Mouse (Mus musculus): ENCODE results near the gene Thsd7b. TPM values are rescaled to one million over a fixed set of nuclear protein-coding genes. Genes with fewer than 3 reads are reported as not detected.
"Not testable (repeated sequence)": the region's sequence is repeated elsewhere in the genome, so short reads cannot be mapped to it uniquely, and the experiment has no call there.

The Thsd7b gene
- polyA plus RNA-seq, 1 experiment from 2014 or later, result 0.77 TPM

DNA sequence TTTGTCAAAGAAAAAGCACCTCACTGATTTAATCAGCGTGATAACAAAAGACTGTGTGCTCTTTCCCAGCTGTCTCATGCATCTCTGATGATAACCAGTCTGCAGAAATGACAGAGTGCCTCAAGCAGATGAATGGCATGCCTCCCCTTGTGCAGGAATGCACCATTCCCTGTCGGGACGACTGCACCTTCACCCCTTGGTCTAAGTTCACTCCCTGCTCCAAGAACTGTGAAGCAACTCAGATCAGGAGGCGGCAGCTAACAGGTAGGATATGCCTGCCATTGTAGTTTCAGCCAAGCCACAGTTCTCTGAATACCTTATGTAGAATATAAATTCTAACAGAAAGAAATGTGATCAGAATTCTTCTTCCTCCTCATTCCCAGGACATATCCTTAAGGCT, 642.4 kb downstream of the Thsd7b start:
- ATAC-seq (replicated peaks; ENCODE audit: low FRiP score), result no peak

DNA sequence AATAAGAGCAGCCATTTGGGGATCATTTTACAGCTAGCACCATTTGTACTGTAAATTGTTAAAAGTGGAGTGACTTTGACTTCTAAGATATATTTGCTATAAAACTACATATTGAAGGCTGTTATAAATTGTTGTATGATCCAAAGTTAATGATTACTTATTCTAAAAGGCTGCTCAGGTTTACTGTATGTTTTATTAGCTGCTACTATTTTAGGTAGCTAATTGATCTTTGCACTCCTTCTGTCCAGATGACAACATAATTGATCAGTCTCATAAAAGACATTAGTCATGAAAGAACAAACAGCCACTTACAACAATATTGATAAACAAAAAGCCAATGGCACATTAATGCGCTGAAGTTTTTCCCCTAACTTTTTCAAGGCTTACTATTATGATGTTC, 644.5 kb downstream of the Thsd7b start:
- 96% methylated on average over 1 of the region's 1 CpGs for WGBS
- ATAC-seq (replicated peaks; ENCODE audit: low FRiP score), result no peak
- Histone ChIP-seq H3K4me2 (no peak overlapping the region), H3K36me3 (no peaks in the 10 kb centered on the region), H3K4me1 (no peaks in the 10 kb centered on the region), H3K27ac (no peak overlapping the region), H3K4me3 (replicated peaks) (no peak overlapping the region), H3K9ac (no peak overlapping the region), H3K9me3 (replicated peaks) (no peaks in the 10 kb centered on the region), H3K27me3 (no peaks in the 10 kb centered on the region)

More for the DNA sequence above, 642.4 kb downstream of the Thsd7b start:
- H3K36me3 ChIP-seq, result no peaks in the 10 kb centered on the region
- H3K27ac ChIP-seq, result no peak overlapping the region
- H3K4me3 ChIP-seq (replicated peaks), result no peak overlapping the region
- H3K9me3 ChIP-seq (replicated peaks), result no peaks in the 10 kb centered on the region
- H3K9ac ChIP-seq, result no peak overlapping the region
- no peak overlapping the region for H3K4me2 ChIP-seq
- H3K4me1 ChIP-seq, result no peaks in the 10 kb centered on the region
- 50% methylated on average over 4 of the region's 4 CpGs for WGBS
- no peaks in the 10 kb centered on the region for H3K27me3 ChIP-seq

DNA sequence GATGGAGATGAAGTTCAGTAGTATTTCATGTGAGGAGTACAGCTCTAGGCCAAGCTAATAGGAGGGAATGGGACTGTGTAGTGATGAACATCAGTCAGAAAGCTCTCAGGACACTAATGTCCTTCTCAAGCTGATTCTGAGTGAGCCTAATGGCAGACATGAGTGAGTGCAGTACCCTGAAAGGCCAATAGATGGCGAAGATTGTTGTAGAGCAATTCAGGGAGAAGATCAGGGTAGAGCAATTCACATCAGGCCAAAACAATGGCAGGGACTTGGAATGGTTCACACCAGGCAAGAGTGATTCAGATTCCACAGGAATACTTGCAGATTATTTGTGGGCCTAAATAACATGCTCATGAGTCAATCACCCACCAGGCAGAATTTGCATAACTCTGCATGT, 646.3 kb downstream of the Thsd7b start:
- no peaks in the 10 kb centered on the region for H3K27me3 ChIP-seq
- H3K9me3 ChIP-seq (replicated peaks), result no peaks in the 10 kb centered on the region
- H3K4me1 ChIP-seq, result no peaks in the 10 kb centered on the region
- no peak overlapping the region for H3K9ac ChIP-seq
- 59% methylated on average over 1 of the region's 1 CpGs for WGBS
- no peaks in the 10 kb centered on the region for H3K36me3 ChIP-seq
- no peak for ATAC-seq (replicated peaks; ENCODE audit: low FRiP score)
- H3K4me2 ChIP-seq, result no peak overlapping the region
- H3K4me3 ChIP-seq (replicated peaks), result no peak overlapping the region
- no peak overlapping the region for H3K27ac ChIP-seq

DNA sequence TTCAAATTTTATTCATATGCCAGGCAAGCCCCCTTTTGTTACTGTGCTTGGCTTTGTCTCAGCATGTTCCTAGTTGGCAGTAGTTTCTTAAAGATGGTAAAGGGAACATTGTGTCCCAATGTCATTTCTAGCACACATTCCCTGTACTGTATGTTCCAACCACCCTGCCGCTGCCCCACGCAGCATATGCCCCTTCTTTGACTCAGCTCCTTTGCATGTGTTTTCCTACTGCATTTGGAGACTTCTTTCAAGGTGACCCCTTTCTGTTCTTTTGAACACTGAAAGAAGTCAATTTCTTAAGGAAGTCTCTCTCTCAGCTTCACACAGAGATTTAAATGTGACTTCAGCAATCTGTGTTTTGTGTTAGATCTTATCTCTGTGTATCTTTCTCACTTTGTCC, 657.9 kb downstream of the Thsd7b start:
- Histone ChIP-seq H3K4me1 (no peaks in the 10 kb centered on the region), H3K4me3 (replicated peaks) (no peak overlapping the region), H3K27ac (no peak overlapping the region), H3K4me2 (no peak overlapping the region), H3K36me3 (no peaks in the 10 kb centered on the region), H3K27me3 (no peaks in the 10 kb centered on the region), H3K9ac (no peak overlapping the region), H3K9me3 (replicated peaks) (0 out of 2 replicates have a peak, but pooled peaks cover 2% of the 10 kb centered on the region)
- no peak for ATAC-seq (replicated peaks; ENCODE audit: low FRiP score)
- WGBS, result 94% methylated on average over 2 of the region's 2 CpGs

DNA sequence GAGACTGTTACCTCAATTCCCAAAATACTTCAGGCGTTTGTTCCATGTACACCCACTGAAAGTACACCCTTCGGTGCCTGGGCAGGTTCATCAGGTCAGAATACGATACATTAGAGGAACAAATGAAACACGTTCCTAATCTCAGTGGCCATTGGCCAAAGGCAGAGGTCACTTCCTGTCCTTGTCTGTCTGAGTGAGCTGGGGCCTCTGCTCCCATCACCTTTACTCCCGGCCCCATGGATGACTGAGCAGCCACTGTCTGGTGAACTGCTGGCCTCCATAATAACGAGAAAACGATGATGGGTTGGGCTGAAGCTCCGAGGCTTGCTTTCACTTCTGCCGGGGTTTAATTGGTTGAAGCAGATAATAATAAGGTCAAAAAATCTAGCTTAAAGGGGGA, 670.0 kb downstream of the Thsd7b start:
- no peaks in the 10 kb centered on the region for H3K9me3 ChIP-seq (replicated peaks)
- no peak overlapping the region for H3K4me3 ChIP-seq (replicated peaks)
- no peak overlapping the region for H3K27ac ChIP-seq
- H3K36me3 ChIP-seq, result no peaks in the 10 kb centered on the region
- H3K27me3 ChIP-seq, result no peaks in the 10 kb centered on the region
- ATAC-seq (replicated peaks; ENCODE audit: low FRiP score), result peak; percentile 79
- WGBS, result 22% methylated on average over 9 of the region's 9 CpGs
- peak overlapping the region; percentile 35 for H3K4me2 ChIP-seq
- H3K9ac ChIP-seq, result no peak overlapping the region
- H3K4me1 ChIP-seq, result peaks cover 8% of the 10 kb centered on the region; the same call in 1 of the 2 replicates

DNA sequence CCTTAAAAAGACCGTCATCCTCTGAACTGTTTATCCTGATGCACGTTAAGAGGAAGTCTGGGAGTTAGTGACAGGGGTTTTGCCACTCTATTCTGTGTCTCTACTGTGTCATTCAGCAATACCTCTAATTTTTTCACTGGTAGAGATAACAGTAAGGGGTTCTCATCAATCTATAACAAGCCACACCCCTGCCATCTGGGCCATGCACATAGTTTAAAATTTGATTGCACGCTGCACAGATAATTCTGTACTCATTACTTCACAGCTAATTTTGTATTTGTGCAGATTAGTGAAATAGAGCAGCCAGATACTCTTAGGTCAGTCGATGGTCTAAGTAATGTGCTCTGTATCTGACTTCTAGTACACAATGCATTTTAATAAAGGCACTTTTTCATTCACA, 673.9 kb downstream of the Thsd7b start:
- WGBS, result 70% methylated on average over 4 of the region's 4 CpGs
- Histone ChIP-seq H3K4me2 (no peak overlapping the region), H3K9ac (no peak overlapping the region), H3K27me3 (no peaks in the 10 kb centered on the region), H3K36me3 (no peaks in the 10 kb centered on the region), H3K4me1 (peaks cover 8% of the 10 kb centered on the region; the same call in 1 of the 2 replicates), H3K9me3 (replicated peaks) (no peaks in the 10 kb centered on the region), H3K27ac (no peak overlapping the region), H3K4me3 (replicated peaks) (no peak overlapping the region)
- ATAC-seq (replicated peaks; ENCODE audit: low FRiP score), result no peak

DNA sequence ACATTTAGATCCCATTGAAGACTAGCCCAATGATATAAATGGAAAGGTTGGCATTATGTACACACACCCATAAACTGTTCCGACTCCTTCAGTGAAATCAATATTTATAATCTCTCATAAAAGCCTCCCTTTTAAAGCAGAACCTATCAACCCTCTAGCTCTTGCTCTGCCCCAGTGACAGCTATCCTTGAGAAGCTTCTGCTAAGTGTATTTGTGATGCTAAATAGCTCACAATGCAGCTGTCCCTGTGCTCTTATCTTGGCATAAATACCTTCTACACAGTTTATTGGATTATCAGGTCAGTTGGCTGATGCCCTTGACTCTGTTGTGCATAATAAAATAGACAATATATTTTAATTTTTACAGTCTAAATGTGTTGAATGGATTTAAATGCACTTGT, 682.4 kb downstream of the Thsd7b start:
- no peaks in the 10 kb centered on the region for H3K4me1 ChIP-seq
- H3K36me3 ChIP-seq, result no peaks in the 10 kb centered on the region
- no peak overlapping the region for H3K27ac ChIP-seq
- no peak overlapping the region for H3K4me2 ChIP-seq
- H3K9me3 ChIP-seq (replicated peaks), result no peaks in the 10 kb centered on the region
- no peaks in the 10 kb centered on the region for H3K27me3 ChIP-seq
- H3K4me3 ChIP-seq (replicated peaks), result no peak overlapping the region
- no peak for ATAC-seq (replicated peaks; ENCODE audit: low FRiP score)
- 52% methylated on average over 1 of the region's 1 CpGs for WGBS
- H3K9ac ChIP-seq, result no peak overlapping the region

DNA sequence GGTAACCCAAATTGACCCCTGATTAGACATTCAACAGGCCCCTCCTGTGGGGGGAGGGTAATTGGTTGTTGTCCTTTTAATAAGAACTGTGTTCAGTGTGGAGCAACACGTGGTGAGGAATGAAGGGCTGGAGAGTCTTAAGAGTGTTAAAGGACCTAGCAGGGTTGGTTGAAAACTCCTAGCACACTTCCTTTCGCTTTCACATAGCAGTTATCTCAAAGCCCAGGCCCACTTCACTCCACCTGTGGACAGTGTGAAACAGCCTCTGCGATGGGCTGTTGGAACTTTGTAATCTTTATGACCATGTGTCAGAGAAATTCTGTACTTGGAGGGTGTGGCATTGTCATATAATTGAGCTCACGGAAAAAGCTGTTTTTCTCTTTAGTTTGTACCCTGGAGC, 683.5 kb downstream of the Thsd7b start:
- Histone ChIP-seq H3K27me3 (no peaks in the 10 kb centered on the region), H3K9me3 (replicated peaks) (no peaks in the 10 kb centered on the region), H3K4me1 (no peaks in the 10 kb centered on the region), H3K36me3 (no peaks in the 10 kb centered on the region), H3K4me3 (replicated peaks) (no peak overlapping the region), H3K4me2 (no peak overlapping the region), H3K9ac (no peak overlapping the region), H3K27ac (no peak overlapping the region)
- ATAC-seq (replicated peaks; ENCODE audit: low FRiP score), result no peak
- WGBS, result 61% methylated on average over 4 of the region's 4 CpGs

DNA sequence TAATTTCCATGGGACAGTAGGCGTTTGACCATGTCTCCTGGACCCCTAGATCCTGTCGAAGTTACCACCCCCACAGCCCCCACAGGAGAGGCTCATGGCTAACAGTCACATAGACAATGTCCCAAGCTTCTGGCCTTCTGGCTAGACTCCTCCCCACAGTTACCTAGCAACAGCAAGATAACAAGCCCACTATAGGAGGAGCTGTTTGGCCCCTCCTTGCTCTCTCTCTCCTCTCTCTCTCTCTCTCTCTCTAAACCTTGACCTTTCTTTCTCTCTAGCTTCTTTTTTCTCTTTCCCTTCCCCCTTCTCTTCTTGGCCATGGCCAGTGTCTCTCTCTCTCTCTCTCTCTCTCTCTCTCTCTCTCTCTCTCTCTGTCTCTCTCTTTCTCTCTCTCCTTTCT, 686.2 kb downstream of the Thsd7b start:
- not testable (repeated sequence) for H3K4me1 ChIP-seq; ATAC-seq (replicated peaks; ENCODE audit: low FRiP score); H3K9ac ChIP-seq; H3K27me3 ChIP-seq; H3K4me3 ChIP-seq (replicated peaks); H3K9me3 ChIP-seq (replicated peaks); H3K36me3 ChIP-seq; H3K4me2 ChIP-seq; H3K27ac ChIP-seq
- 49% methylated on average over 2 of the region's 2 CpGs for WGBS

DNA sequence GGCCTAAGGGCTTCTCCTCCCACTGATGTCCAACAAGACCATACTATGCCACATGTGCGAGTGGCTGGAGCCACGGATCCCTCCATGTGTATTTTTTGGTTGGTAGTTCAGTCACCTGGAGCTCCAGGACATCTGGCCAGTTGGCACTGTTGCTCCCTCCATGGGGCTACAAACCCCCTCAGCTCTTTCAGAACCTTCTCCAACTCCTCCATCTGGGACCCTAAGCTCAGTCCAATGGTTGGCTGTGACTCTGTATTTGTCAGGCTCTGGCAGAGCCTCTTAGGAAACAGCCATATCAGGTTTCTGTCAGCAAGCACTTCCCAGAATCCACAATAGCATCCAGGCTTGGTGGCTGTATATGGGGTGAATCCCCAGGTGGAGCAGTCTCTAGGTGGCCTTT, 690.1 kb downstream of the Thsd7b start:
- Histone ChIP-seq H3K4me3 (replicated peaks) (no peak overlapping the region), H3K4me1 (no peaks in the 10 kb centered on the region), H3K4me2 (no peak overlapping the region), H3K9ac (no peak overlapping the region), H3K9me3 (replicated peaks) (no peaks in the 10 kb centered on the region), H3K27me3 (no peaks in the 10 kb centered on the region), H3K36me3 (no peaks in the 10 kb centered on the region), H3K27ac (no peak overlapping the region)
- no peak for ATAC-seq (replicated peaks; ENCODE audit: low FRiP score)
- 86% methylated on average over 2 of the region's 2 CpGs for WGBS

DNA sequence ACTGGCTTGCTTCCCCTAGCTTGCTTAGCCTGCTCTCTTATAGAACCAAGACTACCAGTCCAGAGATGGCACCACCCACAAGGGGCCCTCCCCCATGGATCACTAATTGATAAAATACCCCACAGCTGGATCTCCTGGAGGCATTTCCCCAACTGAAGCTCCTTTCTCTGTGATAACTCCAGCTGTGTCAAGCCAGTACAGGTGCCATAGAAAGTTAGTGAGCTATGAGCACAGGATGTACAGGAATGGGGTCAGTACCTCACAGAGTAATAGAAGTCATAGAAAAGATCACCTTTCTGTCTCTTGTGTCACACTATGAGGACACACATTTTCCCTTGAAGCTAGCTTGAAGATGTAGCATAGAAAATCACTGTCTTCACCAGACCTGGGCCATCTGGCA, 716.1 kb downstream of the Thsd7b start:
- not testable (repeated sequence) for ATAC-seq (replicated peaks; ENCODE audit: low FRiP score); H3K27me3 ChIP-seq; H3K9me3 ChIP-seq (replicated peaks)

DNA sequence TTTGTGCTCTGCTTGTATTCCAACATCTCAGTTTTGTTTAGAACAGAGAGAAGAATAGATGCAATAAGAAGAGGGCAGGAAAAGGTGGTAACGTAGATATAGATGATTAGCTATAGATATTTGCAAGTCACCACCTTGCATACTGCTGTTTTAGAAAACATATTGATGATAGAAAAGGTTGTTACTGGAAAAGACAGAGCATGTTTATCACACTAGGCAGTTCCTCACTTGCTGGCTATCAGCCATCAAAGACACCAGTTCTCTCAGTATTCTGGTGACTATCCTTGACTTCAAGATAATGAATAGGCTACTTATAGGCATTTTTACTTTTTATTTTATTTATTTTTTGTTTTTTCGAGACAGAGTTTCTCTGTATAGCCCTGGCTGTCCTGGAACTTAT, 717.7 kb downstream of the Thsd7b start:
- Histone ChIP-seq H3K4me1 (no peaks in the 10 kb centered on the region), H3K27ac (no peak overlapping the region), H3K36me3 (no peaks in the 10 kb centered on the region), H3K4me3 (replicated peaks) (no peak overlapping the region), H3K4me2 (no peak overlapping the region), H3K9me3 (replicated peaks) (no peaks in the 10 kb centered on the region), H3K27me3 (no peaks in the 10 kb centered on the region), H3K9ac (no peak overlapping the region)
- 71% methylated on average over 2 of the region's 2 CpGs for WGBS
- no peak for ATAC-seq (replicated peaks; ENCODE audit: low FRiP score)

More for the DNA sequence above, 716.1 kb downstream of the Thsd7b start:
- H3K4me1 ChIP-seq; H3K4me2 ChIP-seq; H3K27ac ChIP-seq; H3K9ac ChIP-seq; H3K36me3 ChIP-seq; H3K4me3 ChIP-seq (replicated peaks): not testable (repeated sequence)

DNA sequence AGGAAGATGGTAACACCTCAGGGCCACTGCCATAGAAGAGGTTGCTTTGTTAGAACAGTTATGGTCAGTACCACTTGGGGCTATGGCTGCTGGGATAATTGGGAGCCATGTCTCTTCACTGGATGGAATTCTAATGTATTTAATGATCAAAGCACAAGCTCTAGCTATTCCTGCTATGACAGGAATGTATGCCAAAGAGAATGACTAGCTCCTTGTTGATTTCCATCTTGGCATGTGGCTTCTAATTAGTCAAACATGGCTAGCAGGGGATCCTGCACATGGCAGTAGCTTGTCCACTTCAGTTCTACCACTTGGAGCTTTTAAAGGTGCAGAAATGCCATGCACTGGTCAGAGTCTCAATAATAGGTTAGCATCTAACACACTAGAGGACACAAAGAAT, 781.9 kb downstream of the Thsd7b start:
- Histone ChIP-seq H3K36me3 (no peaks in the 10 kb centered on the region), H3K4me1 (no peaks in the 10 kb centered on the region), H3K27me3 (no peaks in the 10 kb centered on the region), H3K4me3 (replicated peaks) (no peak overlapping the region), H3K4me2 (no peak overlapping the region), H3K9ac (no peak overlapping the region), H3K9me3 (replicated peaks) (no peaks in the 10 kb centered on the region), H3K27ac (no peak overlapping the region)
- ATAC-seq (replicated peaks; ENCODE audit: low FRiP score), result no peak
